Mouse (Mus musculus) 416B (cell line): ENCODE data around the gene Tsx.
"Not testable (repeated sequence)": the region's sequence is repeated elsewhere in the genome, so short reads cannot be mapped to it uniquely, and the experiment has no call there.

Experiments used
- DNase-seq: peaks from one replicate; pipeline ENCODE4 v3.0.0; 2011; ENCODE audit warnings: low read depth

The Tsx gene

GRCm38 (mm10) chrX:103414167-103414566 lies at the start of gene Tsx:
Tsx (plus strand) TSS chrX:103414467.
- DNase-seq: no peak

GRCm38 (mm10) chrX:103366201-103366600 lies 48.1 kb upstream of the Tsx start:
- no peak for DNase-seq

GRCm38 (mm10) chrX:103368650-103369049 lies 45.6 kb upstream of the Tsx start:
- no peak for DNase-seq

- DNase-seq: peak; percentile 64
These were observed 43.0 kb upstream of the Tsx start for GRCm38 (mm10) chrX:103371221-103371620.

GRCm38 (mm10) chrX:103371627-103372026 lies 42.6 kb upstream of the Tsx start:
- DNase-seq: peak; percentile 70

GRCm38 (mm10) chrX:103374250-103374649 lies 40.0 kb upstream of the Tsx start:
- DNase-seq: peak; percentile 43

- DNase-seq: no peak
These were observed 29.7 kb upstream of the Tsx start for GRCm38 (mm10) chrX:103384528-103384927.

GRCm38 (mm10) chrX:103388131-103388530 lies 26.1 kb upstream of the Tsx start:
- DNase-seq: no peak

- peak; percentile 5 for DNase-seq
These were observed 20.4 kb upstream of the Tsx start for GRCm38 (mm10) chrX:103393841-103394240.

- no peak for DNase-seq
These were observed 9.2 kb upstream of the Tsx start for GRCm38 (mm10) chrX:103405021-103405420.

GRCm38 (mm10) chrX:103421710-103422109 lies 7.4 kb downstream of the Tsx start, which contains the start of gene Gm26992:
Gm26992 (plus strand) TSS chrX:103422010.
- DNase-seq: no peak

GRCm38 (mm10) chrX:103427677-103428076 lies 13.4 kb downstream of the Tsx start:
- DNase-seq: no peak

GRCm38 (mm10) chrX:103432293-103432692 lies 18.0 kb downstream of the Tsx start:
- no peak for DNase-seq

GRCm38 (mm10) chrX:103438023-103438422 lies 23.8 kb downstream of the Tsx start:
- no peak for DNase-seq

GRCm38 (mm10) chrX:103440803-103441202 lies 26.5 kb downstream of the Tsx start:
- peak; percentile 76 for DNase-seq

GRCm38 (mm10) chrX:103443755-103444154 lies 29.5 kb downstream of the Tsx start:
- peak; percentile 79 for DNase-seq

- DNase-seq: no peak
These were observed 33.4 kb downstream of the Tsx start for GRCm38 (mm10) chrX:103447539-103448169.

- DNase-seq: not testable (repeated sequence)
These were observed 34.2 kb downstream of the Tsx start for GRCm38 (mm10) chrX:103448429-103448828.

- DNase-seq: not testable (repeated sequence)
These were observed 34.9 kb downstream of the Tsx start for GRCm38 (mm10) chrX:103448943-103449722.

- DNase-seq: no peak
These were observed 38.5 kb downstream of the Tsx start for GRCm38 (mm10) chrX:103452815-103453214.

- DNase-seq: peak; percentile 19
These were observed 45.8 kb downstream of the Tsx start for GRCm38 (mm10) chrX:103460056-103460455.

GRCm38 (mm10) chrX:103468998-103469397 lies 54.7 kb downstream of the Tsx start:
- no peak for DNase-seq

GRCm38 (mm10) chrX:103472346-103472745 lies 58.1 kb downstream of the Tsx start:
- no peak for DNase-seq
